Mouse (Mus musculus) B cell, adult 2 months (primary cell): ENCODE results near the gene Tbl1xr1.

Experiments
- DNase-seq, 2 experiments: peaks; one replicate each; pipeline ENCODE4 v3.0.0; 2022

Gene Tbl1xr1

DNA sequence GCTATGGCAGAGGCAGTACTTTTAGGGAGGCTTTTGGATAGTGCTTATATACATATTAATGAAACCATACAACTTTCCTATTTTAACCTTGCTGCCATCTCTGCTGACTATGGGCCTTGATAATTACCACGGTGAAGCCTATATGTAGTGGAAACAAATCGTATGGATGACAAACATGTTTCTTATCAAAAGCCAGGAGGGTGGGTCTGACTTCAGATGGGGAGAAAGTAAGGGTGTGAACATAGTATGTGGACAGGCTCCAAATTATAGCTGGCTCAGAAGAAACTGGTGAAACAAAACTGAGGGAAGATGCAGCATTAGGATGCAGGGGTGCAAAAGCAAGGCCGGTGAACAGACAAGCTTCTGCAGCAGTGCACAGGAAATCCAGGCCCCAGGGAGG is 151.6 kb downstream of the Tbl1xr1 start:
- no peak for DNase-seq

GRCm38 (mm10) chr3:22230635-22231034 is 154.2 kb downstream of the Tbl1xr1 start:
- no peak for DNase-seq

- no peak for DNase-seq
Measured at GRCm38 (mm10) chr3:22238106-22238900, 161.9 kb downstream of the Tbl1xr1 start.
